Mouse (Mus musculus) neural tube, embryonic 11.5 days (tissue): Measurements from ENCODE around the gene Ak3. TPM values are rescaled to one million over a fixed set of nuclear protein-coding genes. Genes with fewer than 3 reads are reported as not detected.
"Not testable (repeated sequence)": the region's sequence is repeated elsewhere in the genome, so short reads cannot be mapped to it uniquely, and the experiment has no call there.

Experiments used
- ATAC-seq: fragments of 200-750 bp; cut with Nextera tagmentation; 2 replicates; pipeline ENCODE4 v1.8.0; 2017; ENCODE audit warnings: moderate number of reproducible peaks, mild to moderate bottlenecking, moderate TSS enrichment, moderate library complexity; ENCODE audit not compliant: insufficient read depth, low FRiP score, low TSS enrichment
- DNase-seq: peaks from one replicate; pipeline ENCODE4 v3.0.0-alpha.2; 2015; ENCODE audit warnings: low spot score
- H3K27ac ChIP-seq: fragments of 300-500 bp; sonication (generic); 2 replicates; pipeline ENCODE4 v1.5.1; 2014; ENCODE audit warnings: low read depth, mild to moderate bottlenecking, low read length
- H3K27me3 ChIP-seq: fragments of 300-500 bp; sonication (generic); 2 replicates; pipeline ENCODE4 v1.6.1; 2014; ENCODE audit warnings: mild to moderate bottlenecking, low read length, mixed read lengths; ENCODE audit not compliant: control insufficient read depth, insufficient read depth
- H3K36me3 ChIP-seq: fragments of 300-500 bp; sonication (generic); 2 replicates; pipeline ENCODE4 v1.6.1; 2014; ENCODE audit warnings: mild to moderate bottlenecking, low read length, moderate library complexity, mixed read lengths; ENCODE audit not compliant: control insufficient read depth, insufficient read depth
- H3K4me1 ChIP-seq: fragments of 300-500 bp; sonication (generic); 2 replicates; pipeline ENCODE4 v1.6.1; 2014; ENCODE audit warnings: low read length, mixed read lengths; ENCODE audit not compliant: control insufficient read depth, insufficient read depth
- H3K4me2 ChIP-seq: fragments of 300-500 bp; sonication (generic); 2 replicates; pipeline ENCODE4 v1.6.1; 2014; ENCODE audit warnings: low read depth, mild to moderate bottlenecking, moderate library complexity
- H3K4me3 ChIP-seq: fragments of 300-500 bp; sonication (generic); 2 replicates; pipeline ENCODE4 v1.5.1; 2014; ENCODE audit warnings: low read depth, low read length
- H3K9ac ChIP-seq: fragments of 300-500 bp; sonication (generic); 2 replicates; pipeline ENCODE4 v1.6.1; 2014; ENCODE audit warnings: mild to moderate bottlenecking, low read length
- H3K9me3 ChIP-seq: fragments of 300-500 bp; sonication (generic); 2 replicates; pipeline ENCODE4 v1.6.1; 2016; ENCODE audit warnings: low read length; ENCODE audit not compliant: control insufficient read depth
- WGBS: fragments of 180-500 bp; shearing (Covaris S2); extraction: QIAGEN DNeasy Blood & Tissue Kit; methylation state at CpG from one replicate; pipeline ENCODE4 v1.1.7; 2014; 5-methylcytosine and 5-hydroxymethylcytosine counted together
- polyA plus RNA-seq: library from polyadenylated mRNA; unstranded; fragments of >200 nt; fragmentation: Nextera tagmentation; extraction: Ambion mirVana; gene quantifications from 2 replicates; pipeline ENCODE4 v1.2.1, GENCODE M21; 2014

Gene Ak3
- polyA plus RNA-seq, 1 experiment from 2014 or later = 82.7 TPM

GRCm38 (mm10) chr19:29015410-29016203 is 32.2 kb downstream of the Ak3 start:
- Histone ChIP-seq H3K9ac (no peak overlapping the region), H3K36me3 (peaks cover 8% of the 10 kb centered on the region)

GRCm38 (mm10) chr19:29014466-29015055 is 33.2 kb downstream of the Ak3 start:
- H3K4me2 ChIP-seq = no peak overlapping the region
- WGBS = 76% methylated on average over 5 of the region's 5 CpGs
- H3K4me1 ChIP-seq = no peaks in the 10 kb centered on the region
- H3K9me3 ChIP-seq = no peaks in the 10 kb centered on the region
- peaks cover 8% of the 10 kb centered on the region for H3K36me3 ChIP-seq
- no peak overlapping the region for H3K4me3 ChIP-seq
- no peak overlapping the region for H3K27ac ChIP-seq
- H3K9ac ChIP-seq = no peak overlapping the region
- H3K27me3 ChIP-seq = no peaks in the 10 kb centered on the region
- DNase-seq = no peak
- ATAC-seq = no peak

More at GRCm38 (mm10) chr19:29015410-29016203, 32.2 kb downstream of the Ak3 start:
- Histone ChIP-seq H3K4me2 (no peak overlapping the region), H3K4me1 (no peaks in the 10 kb centered on the region), H3K27ac (no peak overlapping the region), H3K9me3 (no peaks in the 10 kb centered on the region), H3K27me3 (no peaks in the 10 kb centered on the region), H3K4me3 (no peak overlapping the region)
- ATAC-seq = no peak
- DNase-seq = no peak
- WGBS = 77% methylated on average over 8 of the region's 8 CpGs

DNA sequence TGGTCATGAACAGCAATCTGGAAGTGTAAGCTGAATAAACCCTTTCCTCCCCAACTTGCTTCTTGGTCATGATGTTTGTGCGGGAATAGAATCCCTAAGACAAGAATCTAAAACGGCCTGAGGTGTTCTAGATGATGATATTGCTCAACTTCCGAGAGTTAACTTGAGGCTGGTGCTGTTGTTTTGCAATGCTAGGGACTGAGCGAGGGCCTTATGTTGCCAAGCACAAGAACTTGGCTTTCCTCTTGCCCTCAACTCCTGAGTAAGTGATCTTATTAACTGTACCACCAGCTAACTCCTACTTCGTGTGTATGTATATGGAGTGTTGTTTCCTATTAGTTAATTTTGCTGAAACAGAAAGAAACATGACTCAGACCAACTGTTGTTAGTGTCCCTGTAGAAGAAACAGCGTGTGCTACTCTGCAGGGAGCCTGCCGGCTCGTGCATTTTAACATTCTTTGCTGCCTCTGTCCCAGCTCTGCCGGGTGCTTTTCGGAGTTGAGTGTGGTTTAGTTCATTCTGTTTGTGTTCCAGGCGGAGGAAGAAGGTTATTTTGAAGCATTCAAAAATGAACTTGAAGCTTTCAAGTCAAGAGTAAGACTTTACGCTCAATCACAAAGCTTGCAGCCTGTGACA is 36.3 kb downstream of the Ak3 start:
- ATAC-seq = no peak
- Histone ChIP-seq H3K9me3 (no peaks in the 10 kb centered on the region), H3K4me3 (no peak overlapping the region), H3K36me3 (peaks cover 3% of the 10 kb centered on the region; the same call in 1 of the 2 replicates), H3K27ac (no peak overlapping the region), H3K4me1 (no peaks in the 10 kb centered on the region), H3K27me3 (no peaks in the 10 kb centered on the region), H3K9ac (no peak overlapping the region), H3K4me2 (no peak overlapping the region)
- 88% methylated on average over 12 of the region's 12 CpGs for WGBS
- DNase-seq = no peak

DNA sequence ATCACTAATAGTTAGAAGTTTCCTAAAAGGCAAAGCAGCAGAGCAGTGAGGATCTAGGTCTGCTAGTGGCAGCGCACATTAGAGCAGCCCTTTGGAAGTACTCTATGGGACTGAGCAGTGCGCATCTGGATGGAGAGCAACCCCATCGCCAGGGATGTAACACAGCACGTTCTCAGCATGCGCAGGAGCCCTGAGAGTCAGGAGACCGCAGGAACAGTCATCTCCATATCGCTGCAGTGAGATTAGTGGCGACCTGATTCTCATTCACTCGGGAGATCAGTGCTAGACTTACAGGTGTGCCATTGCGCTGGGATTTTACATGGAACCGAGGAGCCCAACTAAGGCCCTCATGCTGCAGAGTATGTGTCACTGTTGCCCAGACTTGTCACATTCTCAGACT is 38.7 kb downstream of the Ak3 start:
- Histone ChIP-seq H3K4me3 (no peak overlapping the region), H3K4me2 (no peak overlapping the region), H3K36me3 (peaks cover 3% of the 10 kb centered on the region; the same call in 1 of the 2 replicates), H3K27me3 (no peaks in the 10 kb centered on the region), H3K4me1 (no peaks in the 10 kb centered on the region), H3K9me3 (no peaks in the 10 kb centered on the region), H3K27ac (no peak overlapping the region), H3K9ac (no peak overlapping the region)
- 93% methylated on average over 11 of the region's 11 CpGs for WGBS
- no peak for DNase-seq
- no peak for ATAC-seq

DNA sequence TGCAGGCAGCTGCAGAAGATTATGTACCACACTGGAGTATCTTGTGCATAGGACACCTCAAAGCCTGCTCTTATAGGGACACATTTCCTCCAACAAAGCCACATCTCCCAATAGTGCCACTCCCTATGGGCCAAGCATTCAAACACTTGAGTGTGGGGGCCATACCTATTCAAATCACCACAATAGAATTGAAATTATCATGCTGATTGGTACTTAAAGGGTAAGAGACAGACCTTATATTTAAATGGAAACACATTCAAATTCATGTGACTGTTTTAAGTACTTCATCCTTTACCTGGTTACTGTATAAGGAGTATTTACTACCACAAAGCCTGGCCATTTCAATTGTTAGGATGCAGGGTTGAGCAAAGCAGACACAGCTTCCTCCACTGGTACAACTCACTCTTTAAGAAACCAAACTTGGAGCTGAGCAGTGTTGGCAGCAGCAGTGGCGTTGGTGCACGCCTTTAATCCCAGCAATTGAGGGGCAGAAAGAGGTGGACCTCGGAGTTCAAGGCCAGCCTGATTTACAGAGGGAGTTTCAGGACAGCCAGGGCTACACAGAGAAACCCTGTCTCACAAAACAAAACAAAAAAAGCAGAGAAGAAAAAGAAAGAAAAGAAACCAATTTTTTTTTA is 39.6 kb downstream of the Ak3 start:
- peaks cover 3% of the 10 kb centered on the region; the same call in 1 of the 2 replicates for H3K36me3 ChIP-seq
- no peak overlapping the region for H3K4me3 ChIP-seq
- no peaks in the 10 kb centered on the region for H3K27me3 ChIP-seq
- no peaks in the 10 kb centered on the region for H3K4me1 ChIP-seq
- ATAC-seq (no peak), DNase-seq (no peak)
- H3K4me2 ChIP-seq = no peak overlapping the region
- 90% methylated on average over 3 of the region's 3 CpGs for WGBS
- no peak overlapping the region for H3K9ac ChIP-seq
- no peaks in the 10 kb centered on the region for H3K9me3 ChIP-seq
- H3K27ac ChIP-seq = no peak overlapping the region

GRCm38 (mm10) chr19:29000321-29000720 is 47.4 kb downstream of the Ak3 start:
- H3K27me3 ChIP-seq, ATAC-seq, H3K4me3 ChIP-seq, H3K4me2 ChIP-seq, H3K9ac ChIP-seq, H3K9me3 ChIP-seq, DNase-seq, H3K36me3 ChIP-seq, H3K4me1 ChIP-seq, H3K27ac ChIP-seq: not testable (repeated sequence)
- 95% methylated on average over 16 of the region's 16 CpGs for WGBS

GRCm38 (mm10) chr19:28997976-28998630 is 49.7 kb downstream of the Ak3 start:
- Histone ChIP-seq H3K36me3 (0 out of 2 replicates have a peak, but pooled peaks cover 4% of the 10 kb centered on the region), H3K4me2 (no peak overlapping the region), H3K9ac (no peak overlapping the region), H3K9me3 (no peaks in the 10 kb centered on the region), H3K4me3 (no peak overlapping the region), H3K27ac (no peak overlapping the region), H3K4me1 (no peaks in the 10 kb centered on the region), H3K27me3 (no peaks in the 10 kb centered on the region)
- no peak for DNase-seq
- WGBS = 94% methylated on average over 4 of the region's 4 CpGs
- no peak for ATAC-seq

GRCm38 (mm10) chr19:28995366-28995765 is 52.4 kb downstream of the Ak3 start:
- no peak for DNase-seq
- 95% methylated on average over 5 of the region's 5 CpGs for WGBS
- no peaks in the 10 kb centered on the region for H3K27me3 ChIP-seq
- 0 out of 2 replicates have a peak, but pooled peaks cover 2% of the 10 kb centered on the region for H3K36me3 ChIP-seq
- ATAC-seq = no peak
- H3K27ac ChIP-seq = no peak overlapping the region
- H3K9ac ChIP-seq = no peak overlapping the region
- H3K4me2 ChIP-seq = no peak overlapping the region
- peaks cover 8% of the 10 kb centered on the region; the same call in 1 of the 2 replicates for H3K4me1 ChIP-seq
- H3K9me3 ChIP-seq = no peaks in the 10 kb centered on the region
- no peak overlapping the region for H3K4me3 ChIP-seq
